Mouse (Mus musculus) liver, embryonic 14.5 days (tissue): Measurements from ENCODE around the gene Rptn.

Source experiments
- CTCF ChIP-seq: IDR thresholded peaks from 2 replicates; pipeline ENCODE4 v1.5.1; 2016; ENCODE audit warnings: antibody characterized with exemption, low read depth, control low read depth
- EP300 ChIP-seq: IDR thresholded peaks from 2 replicates; pipeline ENCODE4 v1.6.1; 2016; ENCODE audit warnings: antibody characterized with exemption, low read depth

- no peak for TF ChIP-seq CTCF
- no peak for TF ChIP-seq EP300
Measured at GRCm38 (mm10) chr3:93393366-93393765, at the start of gene Rptn.
